Mouse (Mus musculus): ENCODE measurements around the gene C1qtnf2.

Gene C1qtnf2

GRCm38 (mm10) chr11:43474225-43474774, at the start of gene C1qtnf2:
C1qtnf2 (plus strand) TSS chr11:43474276.
- no peak for DNase-seq (ENCODE audit: low spot score)

DNA sequence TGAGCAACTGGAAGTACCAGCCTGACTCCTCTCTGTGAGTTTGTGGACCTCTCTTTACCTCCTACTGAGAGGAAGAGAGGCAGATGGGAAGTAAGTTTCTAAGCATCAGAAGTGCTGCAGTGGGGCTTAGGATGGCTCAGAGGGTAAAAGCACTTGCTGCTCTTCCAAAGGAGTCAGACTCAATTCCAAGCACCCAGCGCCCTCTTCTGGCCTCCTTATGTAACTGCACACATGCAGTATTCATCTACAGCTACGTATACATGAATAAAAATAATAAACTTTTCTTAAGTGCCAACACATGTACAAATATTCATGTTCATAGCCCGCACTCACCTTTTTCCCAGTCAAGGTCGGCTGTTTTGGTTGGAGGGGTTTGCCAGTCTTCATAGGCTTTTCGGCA, 49.7 kb upstream of the C1qtnf2 start:
- no peak for DNase-seq (ENCODE audit: low spot score)

- DNase-seq (ENCODE audit: low spot score) = no peak
Observed at GRCm38 (mm10) chr11:43425166-43425709, 48.8 kb upstream of the C1qtnf2 start.

DNA sequence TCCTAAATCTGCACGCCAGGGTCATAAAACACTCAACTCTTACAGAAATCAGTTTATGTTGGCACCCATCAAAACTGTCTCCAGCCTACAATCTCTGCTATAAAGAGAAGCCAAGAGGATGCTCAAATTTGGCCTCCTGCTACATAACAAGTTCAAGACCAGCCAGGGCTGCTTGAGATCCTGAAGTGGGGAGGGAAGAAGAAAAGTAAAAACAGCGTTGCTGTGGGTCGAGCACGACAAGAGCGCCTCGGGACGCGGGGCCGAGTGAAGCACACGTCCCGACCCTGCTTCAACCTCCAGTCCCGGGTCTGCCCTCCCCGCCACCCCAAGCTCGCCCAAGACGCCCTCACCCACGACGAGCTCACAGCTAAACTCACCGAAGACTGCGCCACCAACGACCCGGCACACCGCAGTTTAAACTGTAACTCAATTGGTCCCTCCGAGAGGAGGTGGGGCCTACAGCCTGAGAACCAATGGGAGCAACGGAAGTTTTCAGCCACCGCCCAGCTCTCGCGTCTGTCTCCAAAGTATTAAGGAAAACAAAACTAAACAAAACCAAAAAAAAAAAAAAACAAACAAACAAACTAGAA, 48.2 kb upstream of the C1qtnf2 start, which contains the start of gene Pttg1:
Gene Pttg1, minus strand, starts transcription at position 428 of the 590 bp plus-strand sequence.
- DNase-seq (ENCODE audit: low spot score) = peak; percentile 45

- no peak for DNase-seq (ENCODE audit: low spot score)
Observed at GRCm38 (mm10) chr11:43426414-43426884, 47.6 kb upstream of the C1qtnf2 start.

DNA sequence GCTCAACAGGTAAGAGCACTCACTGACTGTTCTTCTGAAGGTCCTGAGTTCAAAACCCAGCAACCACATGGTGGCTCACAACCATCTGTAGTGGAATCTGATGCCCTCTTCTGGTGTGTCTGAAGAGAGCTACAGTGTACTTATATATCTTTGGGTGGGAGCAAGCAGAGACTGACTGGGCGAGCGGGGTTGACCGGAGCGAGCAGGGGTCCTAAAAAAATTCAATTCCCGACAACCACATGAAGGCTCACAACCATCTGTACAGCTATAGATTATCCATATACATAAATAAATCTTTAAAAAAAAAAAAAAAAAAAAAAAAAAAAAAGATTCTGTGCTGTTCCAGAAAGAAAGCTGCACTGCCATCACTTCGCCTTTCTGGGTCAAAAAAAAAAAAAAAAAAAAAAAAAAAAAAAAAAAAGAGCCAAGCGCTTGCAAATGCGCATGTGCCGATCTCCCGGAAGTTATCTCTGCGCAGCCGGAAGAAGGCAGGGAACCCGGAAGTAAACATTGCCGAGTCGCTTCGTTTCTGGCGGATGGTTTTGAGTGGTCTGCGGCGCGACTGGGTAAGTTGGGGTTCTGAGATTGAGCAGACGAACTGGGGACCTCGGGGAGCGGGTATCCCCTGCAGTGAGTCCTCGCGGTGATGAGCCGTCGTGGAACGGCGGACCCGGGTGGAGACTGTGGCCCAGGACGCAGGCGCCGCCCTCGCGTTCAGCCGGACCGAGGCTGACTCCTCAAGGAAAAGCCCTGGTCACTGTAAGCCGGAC, 40.6 kb upstream of the C1qtnf2 start, which contains the start of gene Slu7:
Gene Slu7, plus strand, starts transcription at position 491 of the 770 bp plus-strand sequence.
- no peak for DNase-seq (ENCODE audit: low spot score)

DNA sequence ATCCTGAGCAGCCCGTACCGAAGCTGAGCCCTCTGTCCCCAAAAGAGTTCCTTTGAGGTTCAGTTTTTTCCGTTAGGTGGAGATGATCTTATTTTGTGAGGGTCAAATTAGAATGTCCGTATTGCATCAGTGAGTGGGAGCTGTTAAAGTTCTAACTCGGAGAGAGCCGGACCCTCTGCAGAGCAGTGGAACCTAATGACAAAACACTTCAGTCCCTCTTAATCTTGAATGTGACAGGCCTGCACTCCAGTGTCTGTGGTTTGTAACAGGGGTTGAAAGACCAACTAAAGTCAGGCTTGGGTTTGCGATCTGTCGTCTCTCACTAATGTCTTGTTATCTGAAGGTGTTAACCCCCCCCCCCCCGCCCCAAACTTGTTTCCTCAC, 40.1 kb upstream of the C1qtnf2 start:
- DNase-seq (ENCODE audit: low spot score) = no peak

DNA sequence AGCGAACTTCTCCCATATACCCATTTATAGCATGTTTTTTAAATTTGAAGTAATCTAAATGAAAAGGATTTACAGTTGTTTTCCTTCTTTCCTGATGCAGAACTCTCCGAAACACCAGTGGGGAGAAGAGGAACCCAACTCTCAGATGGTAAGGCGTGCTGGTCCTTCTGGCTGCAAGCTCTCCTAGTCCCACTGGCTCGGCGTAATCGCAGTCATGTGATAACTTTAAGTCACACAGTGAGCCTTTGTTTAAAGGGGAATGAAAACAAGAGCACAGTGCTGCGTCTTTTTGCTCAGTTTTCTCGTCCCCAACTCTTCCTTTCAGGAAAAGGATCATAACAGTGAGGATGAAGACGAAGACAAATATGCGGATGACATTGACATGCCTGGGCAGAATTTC, 33.0 kb upstream of the C1qtnf2 start:
- DNase-seq (ENCODE audit: low spot score) = no peak

- DNase-seq (ENCODE audit: low spot score) = no peak
Observed at GRCm38 (mm10) chr11:43443183-43443582, 30.9 kb upstream of the C1qtnf2 start.

DNA sequence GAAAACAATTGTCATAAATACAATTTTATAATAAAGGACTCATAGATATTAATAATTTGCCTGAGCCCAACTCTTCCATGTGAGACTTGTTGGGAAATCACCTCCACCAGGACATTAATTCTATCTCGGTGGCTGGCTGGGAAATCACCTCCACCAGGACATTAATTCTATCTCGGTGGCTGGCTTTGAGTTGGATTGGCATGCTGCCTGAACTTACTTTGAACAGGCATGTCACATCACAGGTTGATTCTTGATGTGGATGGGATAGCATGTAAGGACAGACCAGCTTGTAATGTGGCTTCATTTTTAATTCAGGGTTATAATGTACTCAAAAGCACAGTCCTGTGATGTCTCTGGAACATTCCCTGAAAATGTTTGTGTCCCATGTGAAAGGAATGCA, 24.2 kb upstream of the C1qtnf2 start:
- DNase-seq (ENCODE audit: low spot score) = no peak

- DNase-seq (ENCODE audit: low spot score) = no peak
Observed at GRCm38 (mm10) chr11:43451322-43451721, 22.8 kb upstream of the C1qtnf2 start.

GRCm38 (mm10) chr11:43452266-43452665, 21.8 kb upstream of the C1qtnf2 start:
- no peak for DNase-seq (ENCODE audit: low spot score)

DNA sequence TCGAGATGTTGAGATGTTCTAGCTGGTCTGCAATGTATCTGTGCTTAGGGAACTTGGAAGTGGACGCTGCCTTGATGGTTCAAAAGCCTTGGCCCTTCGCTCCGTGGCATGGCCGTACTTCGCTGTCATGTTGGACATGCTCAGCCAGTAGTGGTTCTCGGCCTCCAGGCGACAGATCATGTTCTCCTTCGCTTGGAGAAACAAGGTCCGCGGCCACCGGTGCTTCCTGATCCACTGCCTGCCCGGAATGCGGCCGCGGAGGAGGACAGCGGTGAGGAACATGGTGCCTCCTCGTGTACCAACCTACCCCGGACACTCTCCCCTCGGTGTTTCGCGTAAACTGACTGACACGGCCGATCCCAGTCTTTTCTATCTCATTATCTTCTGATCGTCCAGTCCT, 10.9 kb upstream of the C1qtnf2 start:
- no peak for DNase-seq (ENCODE audit: low spot score)

DNA sequence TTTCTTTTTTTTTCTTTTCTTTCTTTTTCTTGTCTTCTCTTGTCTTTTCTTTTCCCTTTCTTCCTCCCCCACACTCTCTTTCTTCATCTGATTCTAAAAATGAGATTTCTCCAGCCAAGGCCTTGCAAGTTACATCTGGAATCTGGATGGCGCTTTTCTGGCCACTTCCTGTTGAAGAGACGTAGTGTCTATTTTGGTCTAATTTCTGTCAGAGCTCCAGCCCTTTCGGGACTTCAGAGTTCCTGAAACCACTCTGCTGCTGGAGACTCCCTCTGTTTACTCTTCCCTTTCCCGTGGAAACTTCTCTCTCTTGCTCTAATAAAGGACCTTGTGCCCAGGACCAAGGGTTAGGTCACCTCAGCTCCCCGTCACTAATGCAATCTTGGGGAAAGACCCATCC, 4.0 kb upstream of the C1qtnf2 start:
- no peak for DNase-seq (ENCODE audit: low spot score)

GRCm38 (mm10) chr11:43470881-43471820, 2.9 kb upstream of the C1qtnf2 start:
- no peak for DNase-seq (ENCODE audit: low spot score)

DNA sequence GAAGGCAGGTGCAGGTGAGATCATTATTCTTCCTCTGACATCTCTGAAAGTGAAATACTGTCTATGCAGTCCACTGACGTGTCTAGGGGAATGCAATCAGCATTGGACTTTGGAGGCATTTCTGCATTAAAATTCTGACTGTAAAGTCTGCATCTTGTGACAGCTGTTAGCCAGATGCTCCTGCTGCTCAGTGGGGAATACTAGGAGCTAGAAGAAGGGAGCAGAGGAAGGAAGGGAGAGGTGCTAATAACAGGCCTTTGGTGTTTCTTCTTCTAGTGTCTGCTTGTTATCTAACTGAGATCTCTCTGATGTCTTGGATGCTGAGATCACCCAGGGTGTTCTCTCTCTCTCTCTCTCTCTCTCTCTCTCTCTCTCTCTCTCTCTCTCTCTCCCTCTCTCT, 961 bp upstream of the C1qtnf2 start:
- DNase-seq (ENCODE audit: low spot score) = no peak

DNA sequence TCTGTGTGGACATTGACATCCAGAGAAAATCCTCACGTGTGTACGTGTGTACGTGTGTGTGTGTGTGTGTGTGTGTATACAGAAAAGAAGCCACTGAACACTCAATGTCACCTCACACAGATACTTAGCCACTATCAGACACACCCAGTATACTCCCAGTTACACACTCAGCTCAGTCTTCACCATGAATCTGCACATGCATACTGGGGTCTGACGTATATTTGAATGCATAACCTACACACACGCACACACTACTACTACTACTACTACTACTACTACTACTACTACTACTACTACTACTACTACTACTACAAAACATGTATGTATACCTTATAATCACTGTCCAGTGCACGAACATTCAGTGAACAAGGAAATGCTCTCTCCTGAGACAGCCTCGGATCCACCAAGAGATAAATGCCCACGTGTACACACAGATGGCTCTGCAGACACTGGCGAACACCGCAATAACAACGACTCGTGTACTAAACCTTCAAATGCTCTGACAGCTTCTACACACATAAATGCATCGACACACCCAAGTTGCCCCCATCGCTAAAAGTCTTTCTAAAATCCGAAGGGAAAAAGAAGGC, 346 bp upstream of the C1qtnf2 start:
- DNase-seq (ENCODE audit: low spot score) = no peak

- DNase-seq (ENCODE audit: low spot score) = no peak
Observed at GRCm38 (mm10) chr11:43479376-43479775, 5.3 kb downstream of the C1qtnf2 start.

DNA sequence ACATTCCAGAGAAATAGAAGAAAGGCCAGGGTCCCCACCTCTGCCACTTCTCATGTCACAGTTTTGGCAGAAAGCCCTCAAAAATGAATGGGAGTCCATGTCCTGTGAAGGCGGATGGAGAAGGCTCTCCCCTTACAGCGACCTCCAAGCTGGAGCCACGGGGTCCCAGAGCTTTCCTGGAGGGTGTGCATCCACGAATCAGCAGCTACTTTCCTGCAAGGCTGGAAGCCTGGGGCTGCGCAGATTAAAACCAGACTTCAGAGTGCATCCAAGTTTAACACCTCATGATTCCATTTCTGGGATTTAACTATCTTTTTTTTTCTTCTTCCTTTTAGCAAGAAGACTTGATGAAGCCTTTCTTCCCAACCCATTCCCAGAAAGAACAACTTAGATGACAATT, 6.5 kb downstream of the C1qtnf2 start:
- DNase-seq (ENCODE audit: low spot score) = no peak

- DNase-seq (ENCODE audit: low spot score) = no peak
Observed at GRCm38 (mm10) chr11:43481672-43482522, 7.8 kb downstream of the C1qtnf2 start.
